Mouse (Mus musculus): ENCODE measurements around the gene Tmem199.

Gene Tmem199

DNA sequence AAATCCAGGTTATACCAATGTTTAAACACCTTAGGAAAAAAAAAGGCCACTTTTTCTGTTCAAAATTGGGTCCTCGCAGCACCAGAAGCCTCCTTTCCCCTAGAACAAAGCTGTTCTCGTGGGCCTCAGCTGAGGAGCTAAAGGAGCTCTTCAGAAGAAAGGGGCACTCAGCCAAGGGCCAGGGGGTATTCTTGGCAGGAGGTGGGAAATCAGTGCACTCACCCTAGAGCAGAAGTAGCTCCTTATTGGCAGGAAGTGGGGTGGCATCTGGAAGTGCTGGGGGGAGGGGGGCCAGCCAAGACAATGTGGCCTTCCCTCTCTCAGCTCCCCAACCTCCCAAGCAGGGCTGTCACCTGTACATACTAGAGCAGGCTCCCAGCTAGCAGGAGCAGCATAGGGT, 12.9 kb upstream of the Tmem199 start:
- no peak for DNase-seq (ENCODE audit: low spot score)

DNA sequence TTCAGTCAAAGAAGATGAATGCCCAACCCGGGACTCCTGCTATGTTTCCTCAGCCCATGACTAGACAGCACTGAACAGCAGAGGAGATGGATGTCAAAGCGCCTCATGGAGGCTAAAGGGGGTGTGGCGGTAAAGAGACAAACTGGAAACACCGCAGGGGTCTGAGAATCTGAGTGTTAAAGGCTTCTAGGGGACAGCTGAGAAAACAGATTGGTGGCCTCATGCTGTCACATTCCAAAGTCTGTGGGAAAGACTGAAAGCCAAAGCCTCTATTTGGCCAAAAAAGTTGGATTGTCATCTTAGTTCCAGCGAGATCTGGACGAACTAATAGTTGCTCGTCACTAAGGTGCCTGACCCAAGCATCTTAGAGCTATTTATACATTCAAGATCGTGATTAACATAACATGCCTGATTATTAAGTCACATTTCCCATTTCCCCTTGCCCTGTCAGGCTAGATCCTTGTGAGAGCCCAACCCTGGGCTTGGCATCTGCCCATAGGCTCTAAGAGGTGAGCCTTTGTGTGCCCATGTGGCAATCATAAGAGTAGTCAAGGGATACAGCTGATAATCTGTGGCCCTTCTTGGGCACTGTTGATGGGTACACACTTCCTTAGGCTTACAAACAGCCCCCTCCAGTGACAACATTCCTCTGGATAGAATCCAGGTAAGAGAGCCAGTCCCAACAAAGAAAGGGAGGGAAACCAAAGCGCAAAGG, 11.4 kb upstream of the Tmem199 start:
- no peak for DNase-seq (ENCODE audit: low spot score)

DNA sequence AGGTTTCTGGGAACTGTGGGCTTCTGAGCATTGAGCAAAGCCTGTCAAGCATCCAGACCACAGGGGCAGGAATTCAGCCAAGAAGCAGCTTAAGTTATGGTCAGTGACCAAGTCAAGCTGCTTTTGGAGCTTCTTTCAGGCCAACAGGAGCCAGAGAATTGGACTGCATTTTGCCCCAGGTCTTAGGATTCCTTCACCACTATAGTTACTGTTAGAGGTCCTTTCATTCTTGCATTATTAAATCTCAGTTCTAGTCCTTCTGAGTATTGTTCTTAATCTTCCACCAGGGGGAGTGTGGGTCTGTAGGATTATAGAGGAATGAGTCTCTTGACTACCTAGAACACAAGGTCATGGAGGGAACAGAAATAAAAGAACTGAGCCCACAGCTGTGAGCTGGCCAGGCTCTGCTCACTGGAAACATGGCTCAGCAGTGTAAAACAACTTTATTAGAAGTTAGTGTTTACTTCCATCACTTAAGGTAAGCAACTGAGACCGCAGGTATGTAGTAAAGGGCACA, 10.6 kb upstream of the Tmem199 start:
- no peak for DNase-seq (ENCODE audit: low spot score)

DNA sequence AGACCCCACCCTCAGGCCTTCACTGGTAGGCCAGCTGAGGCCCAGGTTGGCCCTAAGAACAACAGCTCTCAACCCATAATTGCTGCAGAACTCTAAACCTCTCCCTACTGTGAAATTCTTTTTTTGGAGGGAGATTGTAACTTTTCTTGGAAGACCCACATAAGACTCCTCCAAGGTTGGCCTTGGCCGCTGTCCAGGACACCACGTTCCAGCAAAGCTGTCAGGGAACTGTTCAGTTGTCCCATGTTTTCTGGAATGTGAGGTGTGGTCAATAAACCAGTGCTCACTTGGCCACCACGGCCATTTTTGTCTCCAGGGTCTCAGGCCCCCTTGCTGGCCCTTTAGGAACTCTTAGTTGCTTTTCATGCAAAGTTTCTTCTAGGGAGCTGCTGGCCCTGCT, 9.9 kb upstream of the Tmem199 start:
- no peak for DNase-seq (ENCODE audit: low spot score)

DNA sequence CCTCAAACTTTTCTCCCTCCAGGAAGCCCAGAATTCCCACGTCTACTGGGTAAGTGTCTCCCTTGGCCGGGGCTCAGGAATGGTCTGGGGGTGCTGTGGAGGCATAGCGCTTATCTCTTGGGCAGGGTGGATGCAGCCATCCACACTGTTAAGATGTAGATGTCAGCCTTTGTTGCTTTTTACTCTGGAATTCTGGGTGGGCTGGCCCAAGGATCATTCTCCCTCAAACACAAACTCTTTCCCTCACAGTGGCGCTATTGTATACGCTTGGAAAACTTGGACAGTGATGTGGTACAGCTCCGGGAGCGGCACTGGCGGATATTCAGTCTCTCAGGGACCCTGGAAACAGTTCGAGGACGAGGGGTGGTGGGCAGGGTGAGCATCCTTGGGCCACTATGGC, 7.0 kb upstream of the Tmem199 start:
- no peak for DNase-seq (ENCODE audit: low spot score)

DNA sequence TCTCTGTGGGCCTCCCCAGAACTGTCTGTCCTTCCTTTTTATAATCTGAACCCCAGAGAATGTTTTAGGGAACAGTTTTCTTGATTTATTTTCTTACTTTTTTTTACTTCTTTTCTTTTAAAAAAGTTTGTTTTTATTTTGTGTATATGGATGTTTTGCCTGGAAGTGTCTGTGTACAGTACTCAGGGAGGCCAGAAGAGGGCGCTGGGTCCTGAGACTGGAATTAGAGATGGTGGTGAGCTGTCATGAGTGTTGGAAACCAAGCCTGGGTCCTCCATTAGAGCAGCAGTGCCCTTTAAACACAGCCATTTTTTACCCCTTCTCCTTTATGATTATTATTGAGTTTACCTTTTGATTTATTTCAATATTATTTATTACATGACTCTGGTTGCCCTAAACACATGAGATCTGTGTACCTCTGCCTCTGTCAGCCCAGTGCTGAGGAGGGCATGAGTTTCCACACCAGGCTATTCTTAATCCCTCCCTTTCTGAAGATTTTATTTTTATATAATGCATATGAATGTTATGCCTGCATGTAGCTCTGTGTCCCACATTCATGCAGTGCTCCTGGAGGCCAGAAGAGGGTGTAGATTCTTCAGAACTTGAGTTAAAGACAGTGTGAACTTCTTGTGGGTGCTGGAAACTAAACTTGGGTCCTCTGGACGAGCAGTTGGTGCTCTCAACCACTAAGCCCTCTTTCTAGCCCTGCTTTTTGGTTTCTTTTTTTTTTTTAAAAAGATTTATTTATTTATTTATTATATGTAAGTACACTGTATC, 3.8 kb upstream of the Tmem199 start:
- DNase-seq (ENCODE audit: low spot score), result no peak

DNA sequence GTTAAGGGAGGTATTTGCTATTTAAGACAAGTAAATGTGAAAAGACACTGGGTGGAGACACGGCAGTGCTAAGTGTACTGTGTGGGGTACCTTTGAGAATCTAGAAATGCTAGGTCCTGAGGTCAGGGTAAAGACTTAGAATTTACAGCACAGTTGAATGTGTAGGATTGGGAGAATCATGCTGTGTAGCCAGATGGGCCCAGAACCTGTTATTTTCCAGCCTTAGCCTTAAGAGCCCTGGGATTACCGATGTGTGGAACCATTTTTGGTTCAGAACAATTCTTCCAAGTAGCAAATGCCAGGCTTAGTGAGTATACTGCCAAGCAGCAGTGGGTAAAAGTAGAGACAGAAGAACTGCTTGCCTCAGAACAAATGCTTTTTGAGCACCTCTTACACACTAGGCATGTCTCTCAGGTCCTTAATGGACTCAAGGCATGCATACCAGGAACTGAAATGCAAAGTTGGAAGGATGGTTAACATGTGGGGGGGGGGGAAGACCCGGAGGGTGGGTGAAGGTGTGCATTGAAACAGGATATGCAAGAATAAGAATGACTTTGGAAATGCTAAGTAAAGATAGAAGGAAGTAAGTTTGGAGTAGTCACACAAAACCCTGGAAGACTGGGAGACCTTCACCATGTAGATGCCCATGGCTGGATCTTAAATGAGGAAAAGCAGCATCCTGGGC, 1.3 kb upstream of the Tmem199 start:
- no peak for DNase-seq (ENCODE audit: low spot score)

DNA sequence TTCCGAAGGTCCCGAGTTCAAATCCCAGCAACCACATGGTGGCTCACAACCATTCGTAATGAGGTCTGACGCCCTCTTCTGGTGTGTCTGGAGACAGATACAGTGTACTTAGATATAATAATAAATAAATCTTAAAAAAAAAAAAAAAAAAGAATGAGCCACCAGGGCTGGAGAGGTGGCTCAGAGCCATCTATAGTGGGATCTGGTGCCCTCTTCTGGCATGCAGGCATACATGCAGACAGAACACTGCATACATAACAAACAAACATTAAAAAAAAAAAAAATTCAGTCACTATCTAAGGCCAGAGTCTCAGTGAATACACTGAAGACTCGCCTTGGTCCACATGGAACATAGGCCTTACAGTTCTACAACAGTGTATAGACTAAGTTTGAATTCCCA, 2.8 kb downstream of the Tmem199 start:
- no peak for DNase-seq (ENCODE audit: low spot score)

DNA sequence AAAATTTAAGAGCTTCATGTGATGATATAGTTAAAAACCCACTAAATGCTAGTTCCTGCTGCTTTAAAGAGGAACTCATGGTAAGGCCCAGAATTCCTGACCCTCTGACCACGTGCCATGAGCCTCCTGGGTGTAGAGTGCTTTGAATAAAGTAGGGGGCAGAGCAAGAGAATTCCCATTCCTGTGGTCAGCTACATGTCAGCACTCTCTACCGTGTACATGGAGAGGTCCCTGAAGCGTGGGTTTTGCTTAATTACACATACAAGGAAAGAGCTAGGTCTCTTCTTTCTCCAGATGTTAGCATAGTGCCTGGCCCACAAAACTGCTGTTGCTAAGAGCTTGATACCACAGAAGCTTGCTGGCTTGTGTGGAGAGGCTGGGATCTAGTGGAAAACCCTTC, 6.5 kb downstream of the Tmem199 start:
- no peak for DNase-seq (ENCODE audit: low spot score)

DNA sequence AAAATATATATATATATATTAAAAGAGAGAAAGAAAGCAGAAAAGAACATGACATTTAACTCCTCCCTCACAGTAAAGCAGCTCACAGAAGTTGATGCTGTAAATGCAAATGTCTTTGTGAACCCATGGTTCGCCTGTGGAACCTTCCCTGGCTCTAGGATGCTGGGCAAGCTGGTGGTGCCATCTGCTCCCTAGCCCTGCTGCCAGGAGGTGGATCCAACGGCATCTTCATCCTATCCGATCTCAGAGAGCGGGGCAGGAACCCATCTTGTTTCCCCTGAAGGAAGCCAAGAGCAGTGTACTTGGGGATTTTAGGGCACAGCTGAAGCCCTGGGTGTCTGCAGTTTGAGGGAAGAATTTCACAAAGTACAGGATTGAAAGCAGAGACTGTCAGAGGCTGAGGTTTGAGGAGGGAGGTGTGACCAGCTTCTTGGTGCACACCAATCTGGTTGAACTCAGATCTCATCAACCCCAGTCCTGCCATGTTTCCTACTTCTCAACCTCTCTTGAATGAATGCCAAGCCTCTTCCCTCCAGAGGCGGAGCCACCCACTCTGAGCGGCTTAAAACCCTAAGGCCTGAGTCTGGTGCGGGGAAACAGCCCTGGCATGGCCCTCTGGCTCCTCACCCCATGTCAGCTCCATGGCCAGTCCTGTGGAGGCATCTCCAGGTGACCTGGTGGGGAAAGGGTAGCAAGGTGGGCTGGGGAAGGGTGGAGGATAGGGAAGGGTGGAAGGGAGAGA, 8.9 kb downstream of the Tmem199 start, which contains the start of gene Sebox:
Gene Sebox, plus strand, starts transcription at position 539 of the 742 bp plus-strand sequence.
- no peak for DNase-seq (ENCODE audit: low spot score)

DNA sequence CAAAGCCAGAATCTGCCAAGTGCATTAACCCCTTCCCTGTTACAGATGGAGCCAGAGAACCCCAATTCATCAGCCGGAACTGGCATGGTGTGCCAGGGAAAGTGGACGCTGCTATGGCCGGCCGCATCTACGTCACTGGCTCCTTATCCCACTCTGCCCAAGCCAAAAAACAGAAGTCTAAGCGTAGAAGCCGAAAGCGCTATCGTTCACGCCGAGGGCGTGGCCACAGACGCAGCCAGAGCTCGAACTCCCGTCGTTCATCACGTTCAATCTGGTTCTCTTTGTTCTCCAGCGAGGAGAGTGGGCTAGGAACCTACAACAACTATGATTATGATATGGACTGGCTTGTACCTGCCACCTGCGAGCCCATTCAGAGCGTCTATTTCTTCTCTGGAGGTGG, 10.4 kb downstream of the Tmem199 start:
- no peak for DNase-seq (ENCODE audit: low spot score)

DNA sequence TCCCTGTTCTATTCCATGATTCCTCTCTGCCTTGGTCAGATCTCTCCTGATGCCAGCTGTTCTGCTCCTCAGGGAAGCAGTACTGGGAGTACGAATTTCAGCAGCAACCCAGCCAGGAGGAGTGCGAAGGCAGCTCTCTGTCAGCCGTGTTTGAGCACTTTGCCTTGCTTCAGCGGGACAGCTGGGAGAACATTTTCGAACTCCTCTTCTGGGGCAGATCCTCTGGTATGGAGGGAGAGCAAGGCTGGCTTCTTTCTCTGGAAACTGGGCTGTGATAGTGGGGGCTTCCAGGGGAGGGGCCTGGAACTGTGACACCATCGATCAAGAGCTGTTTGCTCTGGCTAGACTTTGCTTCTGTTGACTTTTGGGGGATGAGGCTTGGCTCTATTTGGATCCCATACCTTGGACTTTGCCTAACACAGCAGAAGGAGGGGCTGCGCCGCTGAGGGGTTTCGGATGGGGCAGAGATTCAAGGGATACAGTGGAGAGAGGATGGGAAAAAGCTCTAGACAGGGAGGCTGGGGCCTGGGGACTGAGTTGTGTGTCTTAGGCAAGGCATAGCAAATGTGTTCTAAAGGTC, 11.3 kb downstream of the Tmem199 start:
- DNase-seq (ENCODE audit: low spot score), result no peak

DNA sequence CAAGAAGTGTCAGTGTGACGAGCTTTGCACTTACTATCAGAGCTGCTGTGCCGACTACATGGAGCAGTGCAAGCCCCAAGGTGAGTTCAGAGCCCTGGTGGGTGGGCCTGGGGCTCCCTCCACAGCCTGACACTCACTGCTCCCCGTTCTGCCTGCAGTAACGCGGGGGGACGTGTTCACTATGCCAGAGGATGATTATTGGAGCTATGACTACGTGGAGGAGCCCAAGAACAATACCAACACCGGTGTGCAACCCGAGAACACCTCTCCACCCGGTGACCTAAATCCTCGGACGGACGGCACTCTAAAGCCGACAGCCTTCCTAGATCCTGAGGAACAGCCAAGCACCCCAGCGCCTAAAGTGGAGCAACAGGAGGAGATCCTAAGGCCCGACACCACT, 12.4 kb downstream of the Tmem199 start:
- DNase-seq (ENCODE audit: low spot score), result no peak

DNA sequence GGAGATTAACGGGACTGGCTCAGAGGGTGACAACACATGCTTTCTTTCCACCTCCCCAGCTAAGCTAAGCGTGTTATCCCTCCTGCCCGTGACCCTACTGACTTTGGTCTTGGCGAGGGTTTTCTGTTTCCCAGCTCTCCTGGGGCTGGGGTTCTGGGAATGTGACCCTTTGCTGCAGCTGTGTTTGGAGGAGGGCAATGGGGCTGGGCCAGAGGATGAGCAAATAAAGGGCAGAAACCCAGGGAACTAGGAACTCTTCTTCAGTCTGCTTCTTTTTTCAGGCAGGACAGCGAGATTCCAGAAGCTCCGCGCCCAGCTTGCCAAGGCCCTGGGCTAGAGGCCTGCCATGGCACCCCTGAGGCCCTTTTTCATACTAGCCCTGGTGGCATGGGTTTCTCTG, 13.0 kb downstream of the Tmem199 start, which contains the start of gene Vtn:
Gene Vtn, plus strand, starts transcription at position 88 of the 400 bp plus-strand sequence.
- DNase-seq (ENCODE audit: low spot score), result no peak

DNA sequence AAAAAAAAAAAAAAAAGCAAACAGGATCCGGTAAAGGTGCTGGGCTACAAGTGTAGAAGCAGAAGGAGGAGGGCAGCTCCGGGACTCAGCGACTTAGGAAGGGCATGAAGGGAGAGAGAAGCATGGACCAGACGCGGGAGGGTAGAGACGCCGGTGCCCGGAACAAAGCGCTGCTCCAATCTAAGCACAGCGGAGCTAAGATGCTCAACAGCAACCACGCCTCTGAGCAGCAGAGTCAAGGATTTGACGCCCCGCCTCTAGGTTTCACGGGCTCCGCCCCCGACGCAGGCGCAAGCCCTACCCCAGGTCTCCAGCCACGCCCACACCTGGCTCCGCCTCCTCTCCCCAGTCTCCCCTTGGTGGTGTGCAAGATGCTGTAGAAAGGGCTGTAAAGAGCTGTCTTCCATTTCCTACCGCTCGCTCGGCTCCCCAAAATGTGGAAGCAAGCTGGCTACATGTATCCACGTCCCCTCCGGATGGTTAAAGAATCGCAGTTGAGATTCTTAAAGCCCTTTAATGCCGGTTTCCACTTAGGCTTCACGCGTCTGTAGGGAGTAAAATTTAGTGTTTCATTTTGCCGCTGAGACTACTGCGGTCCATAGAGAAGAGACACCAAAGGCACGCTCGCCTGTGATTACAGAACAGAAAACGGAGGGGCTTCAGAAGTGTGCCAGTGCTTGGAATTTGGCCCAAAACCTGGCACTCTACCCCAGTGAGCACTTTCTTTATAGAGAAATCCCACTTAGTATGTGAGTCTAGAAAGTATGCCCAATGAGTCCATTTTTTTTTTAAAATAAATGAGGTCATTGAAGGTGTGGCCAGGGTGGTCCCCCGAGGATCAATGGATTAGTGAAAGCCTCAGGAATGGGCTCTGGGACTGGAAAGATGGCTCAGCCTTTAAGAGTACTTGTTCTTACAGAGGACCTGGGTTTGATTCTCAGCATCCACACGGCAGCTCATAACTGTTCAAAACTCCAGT, 14.1 kb downstream of the Tmem199 start, which contains the start of gene Sarm1:
Gene Sarm1, minus strand, starts transcription at position 211 of the 979 bp plus-strand sequence.
- DNase-seq (ENCODE audit: low spot score), result peak; percentile 91

DNA sequence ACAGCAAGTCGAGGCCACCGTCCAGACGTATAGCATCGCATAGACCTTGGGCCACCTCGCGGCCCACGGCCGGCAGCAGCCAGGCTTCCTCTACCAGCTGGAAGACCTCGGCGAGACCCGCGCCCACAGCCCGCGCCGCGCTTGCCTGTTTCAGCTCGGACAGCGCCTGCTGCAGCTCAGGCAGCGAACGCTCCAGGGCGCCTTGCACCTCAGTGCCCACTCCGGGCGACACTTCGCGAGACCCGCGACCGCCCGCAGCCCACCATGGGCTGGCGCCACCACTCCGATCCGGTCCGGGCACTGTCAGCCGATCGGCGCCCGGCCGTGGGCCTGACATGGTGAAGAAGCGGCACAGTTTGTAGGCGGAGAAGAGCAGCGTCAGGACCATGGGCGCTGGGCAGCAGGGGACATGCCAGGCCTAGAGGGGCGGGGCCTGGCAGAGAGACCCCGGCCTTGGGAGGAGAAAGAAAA, 14.9 kb downstream of the Tmem199 start:
- DNase-seq (ENCODE audit: low spot score), result no peak

DNA sequence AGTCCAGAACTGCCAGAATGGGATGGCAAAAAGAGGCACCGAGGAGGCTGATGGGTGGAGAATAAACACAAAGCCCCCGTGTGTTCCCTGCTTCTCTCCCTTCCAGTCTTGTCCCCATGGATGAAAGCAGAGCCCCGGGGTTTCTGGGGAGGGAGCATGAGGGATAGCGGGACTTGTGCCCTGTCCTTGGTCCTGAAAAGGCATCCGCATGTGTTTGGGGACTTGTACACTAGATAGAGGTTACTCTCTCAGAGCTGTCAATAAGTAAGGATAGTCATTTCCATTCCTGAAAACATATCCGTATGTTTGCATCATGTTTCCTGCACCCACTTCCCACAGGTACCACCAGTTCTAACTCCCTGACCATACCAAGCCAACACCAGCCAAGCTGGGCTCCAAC, 16.1 kb downstream of the Tmem199 start:
- DNase-seq (ENCODE audit: low spot score), result peak; percentile 28

DNA sequence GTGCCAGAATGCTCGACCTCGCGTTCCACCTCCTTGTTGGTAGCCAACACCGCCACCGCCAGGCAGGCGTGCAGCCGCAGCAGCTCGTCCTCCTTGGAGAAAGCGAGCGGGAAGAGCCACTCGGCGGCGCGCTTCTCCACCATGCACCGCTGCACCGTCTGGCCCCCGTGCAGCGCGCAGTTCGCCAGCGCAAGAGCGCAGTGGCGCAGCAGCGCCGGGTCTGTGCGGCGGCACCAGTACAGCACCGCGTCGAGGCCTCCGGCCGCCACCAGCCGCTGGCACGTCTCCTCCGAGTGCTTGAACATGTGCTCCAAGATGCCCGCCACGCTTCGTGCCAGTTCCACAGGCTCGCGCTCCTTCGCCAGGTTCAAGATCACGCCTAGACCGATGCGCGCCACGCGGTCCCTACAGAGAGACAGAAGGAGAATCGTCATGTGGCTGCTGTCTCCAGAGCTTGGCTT, 21.2 kb downstream of the Tmem199 start:
- DNase-seq (ENCODE audit: low spot score), result peak; percentile 25

DNA sequence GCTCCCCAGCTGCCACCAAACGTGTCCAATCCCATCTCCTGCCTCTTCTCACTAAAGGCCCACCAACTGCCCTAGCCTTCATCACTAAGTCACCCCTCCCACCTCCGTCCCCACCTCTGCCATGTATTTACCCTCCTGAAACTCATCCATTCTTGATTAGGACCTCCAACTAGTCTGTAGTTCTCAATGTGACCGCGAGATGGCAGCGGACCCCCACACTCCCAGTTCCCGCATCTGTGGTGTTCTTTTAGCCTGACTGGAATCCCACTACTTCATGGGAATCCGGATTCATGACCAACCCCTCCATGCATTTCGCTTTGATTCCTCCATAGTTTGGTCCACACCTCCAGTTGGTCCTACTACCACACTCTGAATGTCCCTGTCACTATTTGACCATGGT, 23.8 kb downstream of the Tmem199 start:
- peak; percentile 66 for DNase-seq (ENCODE audit: low spot score)

DNA sequence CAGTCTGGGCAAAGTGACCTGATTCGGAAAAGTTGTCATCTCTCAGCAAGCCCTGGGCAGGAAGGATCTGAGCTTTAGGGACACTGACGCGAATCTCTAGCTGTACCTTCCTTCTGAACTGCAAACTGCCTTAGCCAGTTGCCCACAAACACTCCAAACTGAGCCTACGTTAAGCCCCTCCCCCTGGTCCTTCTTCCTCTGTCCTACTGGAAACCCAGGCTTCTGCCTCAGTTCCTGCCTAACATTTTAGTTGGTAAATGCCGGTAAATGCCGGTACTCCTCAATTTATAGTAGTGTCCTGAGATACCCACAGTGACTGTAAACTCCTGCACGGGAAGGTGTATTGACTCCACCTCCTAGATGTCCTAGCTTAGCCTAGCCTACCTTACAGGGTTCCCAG, 28.3 kb downstream of the Tmem199 start:
- no peak for DNase-seq (ENCODE audit: low spot score)
